14 mouse cellular contexts compared by ENCODE assay signal in genomic region chr2:156432086-156432485, GRCm38 (mm10). TPM values are rescaled to one million over a fixed set of nuclear protein-coding genes. Genes with fewer than 3 reads are reported as not detected.
DNase-seq lines count a peak whose midpoint lies in the region; ATAC-seq and TF ChIP-seq lines count a peak whose summit lies in the region.
"Had no signal": no experiment of that assay in that cellular context is flagged by ENCODE, and none has a peak within 500 bp of the region (broad histone marks: within the 10 kb centered on the region; RNA-seq: fewer than 3 reads in every experiment).

No protein-coding gene starts in this region.

- H3K4me1 ChIP-seq in kidney, embryonic 14.5 days (ENCODE audit: control insufficient read depth, insufficient read depth, low read length), result peaks cover 17% of the 10 kb centered on the region; the same call in 1 of the 2 replicates
- H3K4me1 ChIP-seq in ES-E14 (ENCODE audit: control insufficient read depth in 2 of 2, insufficient read depth in 2 of 2, low read length in 2 of 2, poor library complexity in 1 of 2), result peaks cover 5 to 32% of the 10 kb centered on the region in 2 experiments
- H3K4me1 ChIP-seq in embryonic facial prominence, embryonic 10.5 days, result peaks cover 26% of the 10 kb centered on the region
- H3K4me1 ChIP-seq: liver, embryonic 13.5 days had no signal

- DNase-seq in kidney, postnatal 25 days, result no peak
- DNase-seq in left cerebral cortex, postnatal 25 days (ENCODE audit: low spot score in 2 of 2), result peak; percentile 26 to 66
- DNase-seq in left cerebral cortex, postnatal 10 days (ENCODE audit: extremely low spot score in 1 of 2, low spot score in 2 of 2), result no peak
- DNase-seq in ES-E14 (ENCODE audit: low read depth, low spot score), result no peak
- DNase-seq in right cerebral cortex, postnatal 25 days, result peak; percentile 57
- no peak for DNase-seq in embryonic facial prominence, embryonic 10.5 days (ENCODE audit: low spot score)
- DNase-seq in embryo, embryonic 10 days (ENCODE audit: low spot score), result no peak
- DNase-seq: gastrocnemius, postnatal 10 days; liver, embryonic 13.5 days; retina, postnatal 1 day had no signal

- H3K27me3 ChIP-seq in kidney, embryonic 14.5 days (ENCODE audit: control insufficient read depth, insufficient read depth, low read length), result no peaks in the 10 kb centered on the region
- 0 out of 2 replicates have a peak, but pooled peaks cover 5% of the 10 kb centered on the region for H3K27me3 ChIP-seq in embryonic facial prominence, embryonic 10.5 days (replicated peaks; ENCODE audit: low read depth, poor library complexity, severe bottlenecking)
- H3K27me3 ChIP-seq: embryonic facial prominence, embryonic 12.5 days; midbrain, embryonic 15.5 days; neural tube, embryonic 13.5 days had no signal

- ATAC-seq in kidney, embryonic 14.5 days (ENCODE audit: low FRiP score, low TSS enrichment), result peak; percentile 40; the same call in 1 of the 2 replicates
- ATAC-seq: midbrain, embryonic 15.5 days had no signal

- no peaks in the 10 kb centered on the region for H3K9me3 ChIP-seq in kidney, embryonic 14.5 days (ENCODE audit: control insufficient read depth, low read length)
- no peaks in the 10 kb centered on the region for H3K9me3 ChIP-seq in ES-E14 (ENCODE audit: control insufficient read depth, insufficient read depth, low read depth, low read length)
- H3K9me3 ChIP-seq in embryonic facial prominence, embryonic 10.5 days, result no peaks in the 10 kb centered on the region
- H3K9me3 ChIP-seq: embryonic facial prominence, embryonic 12.5 days; liver, embryonic 13.5 days; midbrain, embryonic 15.5 days; neural tube, embryonic 13.5 days had no signal

- no peak overlapping the region for H3K4me2 ChIP-seq in kidney, embryonic 14.5 days (replicated peaks; ENCODE audit: low read depth, low read length)
- H3K4me2 ChIP-seq: embryonic facial prominence, embryonic 12.5 days; liver, embryonic 13.5 days; midbrain, embryonic 15.5 days; neural tube, embryonic 13.5 days had no signal

- no peaks in the 10 kb centered on the region for H3K36me3 ChIP-seq in kidney, embryonic 14.5 days (ENCODE audit: control insufficient read depth, insufficient read depth, low read length)
- no peaks in the 10 kb centered on the region for H3K36me3 ChIP-seq in ES-E14 (ENCODE audit: control insufficient read depth, insufficient read depth, low read length, poor library complexity, severe bottlenecking)
- H3K36me3 ChIP-seq in embryonic facial prominence, embryonic 10.5 days (replicated peaks), result no peaks in the 10 kb centered on the region
- H3K36me3 ChIP-seq: embryonic facial prominence, embryonic 12.5 days; liver, embryonic 13.5 days; midbrain, embryonic 15.5 days; neural tube, embryonic 13.5 days had no signal

- H3K4me3 ChIP-seq in kidney, embryonic 14.5 days (ENCODE audit: low read length), result no peak overlapping the region
- peak overlapping the region in 1 of 2 experiments; percentile 23; a peak in 3 of 4 replicates for H3K4me3 ChIP-seq in ES-E14 (ENCODE audit: insufficient read depth in 1 of 2, low read depth in 1 of 2, low read length in 2 of 2, poor library complexity in 1 of 2, severe bottlenecking in 1 of 2)
- H3K4me3 ChIP-seq in embryonic facial prominence, embryonic 10.5 days, result no peak overlapping the region
- H3K4me3 ChIP-seq: embryonic facial prominence, embryonic 12.5 days; liver, embryonic 13.5 days; midbrain, embryonic 15.5 days; neural tube, embryonic 13.5 days had no signal

- peak overlapping the region; percentile 84 for H3K27ac ChIP-seq in kidney, embryonic 14.5 days (ENCODE audit: low read depth, low read length)
- peak overlapping the region; percentile 45; the same call in 1 of the 2 replicates for H3K27ac ChIP-seq in ES-E14 (ENCODE audit: insufficient read depth, low read depth, low read length, poor library complexity, severe bottlenecking)
- no peak overlapping the region for H3K27ac ChIP-seq in embryonic facial prominence, embryonic 10.5 days (replicated peaks)
- H3K27ac ChIP-seq: embryonic facial prominence, embryonic 12.5 days; liver, embryonic 13.5 days; midbrain, embryonic 15.5 days; neural tube, embryonic 13.5 days had no signal

- H3K9ac ChIP-seq in kidney, embryonic 14.5 days (ENCODE audit: low read depth, low read length), result no peak overlapping the region
- peak overlapping the region; percentile 40; the same call in 1 of the 2 replicates for H3K9ac ChIP-seq in ES-E14 (ENCODE audit: insufficient read depth, low read depth, low read length, poor library complexity, severe bottlenecking)
- H3K9ac ChIP-seq: embryonic facial prominence, embryonic 12.5 days; liver, embryonic 13.5 days; midbrain, embryonic 15.5 days; neural tube, embryonic 13.5 days had no signal

- WGBS in kidney, embryonic 14.5 days, result 71% methylated on average over 3 of the region's 3 CpGs
- WGBS in embryonic facial prominence, embryonic 10.5 days, result 92% methylated on average over 3 of the region's 3 CpGs

- intact Hi-C loops in left cerebral cortex, postnatal 25 days (cut with DNase I), result no loop called here
- intact Hi-C loops in left cerebral cortex, postnatal 10 days (cut with DNase I), result no loop called here

- in situ Hi-C loops in ES-E14 (cut with MboI; ENCODE audit: low sequenced_read_pairs in 2 of 2, unreplicated experiment in 2 of 2), result no loop called here

TF ChIP-seq in ES-E14, 5 proteins besides CTCF, POLR2A, EP300 and RAD21:
- TF ChIP-seq ZNF384 (IDR thresholded peaks at IDR 0.05; ENCODE audit: low read depth, low read length), result no peak
- no peak for TF ChIP-seq MAFK (IDR thresholded peaks at IDR 0.05; ENCODE audit: insufficient read depth, low read depth, low read length)
- TF ChIP-seq CHD2 (IDR thresholded peaks at IDR 0.05; ENCODE audit: low read depth, low read length), result no peak
- TF ChIP-seq ZC3H11A (IDR thresholded peaks at IDR 0.05; ENCODE audit: borderline replicate concordance, low read depth, low read length), result no peak
- TF ChIP-seq HCFC1 (IDR thresholded peaks at IDR 0.05; ENCODE audit: borderline replicate concordance, insufficient read depth, low read length), result no peak

RNA-seq across cellular contexts. Expression of gene Epb41l1, which starts 11.4 kb away (rescaled TPM):
- polyA plus RNA-seq in kidney, embryonic 14.5 days (2014; fragmentation: Nextera tagmentation; extraction: Ambion mirVana), result 2.5 and 3.1 TPM in 2 replicates
- total RNA-seq in left cerebral cortex, postnatal 25 days (2021), result 100 to 1,000 TPM; 349 to 370 TPM
- 100 to 1,000 TPM; 269 to 284 TPM for total RNA-seq in left cerebral cortex, postnatal 10 days (2021)
- total RNA-seq in ES-E14 (2012; rRNA removed), result 20.5 and 27.3 TPM in 2 replicates
- 1.2 and 1.6 TPM in 2 replicates for polyA plus RNA-seq in embryonic facial prominence, embryonic 10.5 days (2016; fragmentation: Nextera tagmentation; extraction: Ambion mirVana)

Comparison
In these comparisons a context has a peak if more than half of its experiments do, and no peak if none do; other contexts are left out.
1. DNase-seq: peak in left cerebral cortex, postnatal 25 days (2 of 2) and right cerebral cortex, postnatal 25 days (single experiment); none in kidney, postnatal 25 days (0 of 2), left cerebral cortex, postnatal 10 days (0 of 2), ES-E14 (single experiment), embryonic facial prominence, embryonic 10.5 days (single experiment) and embryo, embryonic 10 days (single experiment).